Mouse (Mus musculus) ES-E14 (cell line): ENCODE results near the gene Pik3r6.

Experiments used
- HCFC1 ChIP-seq: IDR thresholded peaks from 2 replicates; pipeline ENCODE4 v1.6.1; 2012; ENCODE audit warnings: low read length, inconsistent platforms, borderline replicate concordance; ENCODE audit not compliant: insufficient read depth
- MAFK ChIP-seq: IDR thresholded peaks from 2 replicates; pipeline ENCODE4 v1.6.1; 2014; ENCODE audit warnings: mild to moderate bottlenecking, low read depth, low read length, inconsistent platforms; ENCODE audit not compliant: insufficient read depth
- ZC3H11A ChIP-seq: IDR thresholded peaks from 2 replicates; pipeline ENCODE4 v1.6.1; 2012; ENCODE audit warnings: low read depth, mild to moderate bottlenecking, inconsistent platforms, low read length, borderline replicate concordance
- ZNF384 ChIP-seq: IDR thresholded peaks from 2 replicates; pipeline ENCODE4 v1.6.1; 2012; ENCODE audit warnings: low read depth, low read length, inconsistent platforms

GRCm38 (mm10) chr11:68545682-68546222 lies 42.9 kb downstream of the Pik3r6 start:
- TF ChIP-seq ZC3H11A, result no peak
- TF ChIP-seq HCFC1, result no peak
- no peak for TF ChIP-seq MAFK
- TF ChIP-seq ZNF384, result no peak
